Mouse (Mus musculus) lung, postnatal 0 days (tissue): Measurements from ENCODE around the gene Klhdc10.

Experiments
- CTCF ChIP-seq: IDR thresholded peaks from 2 replicates; pipeline ENCODE4 v1.5.1; 2016; ENCODE audit warnings: antibody characterized with exemption, mild to moderate bottlenecking
- EP300 ChIP-seq: IDR thresholded peaks from 2 replicates; pipeline ENCODE4 v1.6.1; 2016; ENCODE audit warnings: antibody characterized with exemption, mild to moderate bottlenecking, control low read depth

DNA sequence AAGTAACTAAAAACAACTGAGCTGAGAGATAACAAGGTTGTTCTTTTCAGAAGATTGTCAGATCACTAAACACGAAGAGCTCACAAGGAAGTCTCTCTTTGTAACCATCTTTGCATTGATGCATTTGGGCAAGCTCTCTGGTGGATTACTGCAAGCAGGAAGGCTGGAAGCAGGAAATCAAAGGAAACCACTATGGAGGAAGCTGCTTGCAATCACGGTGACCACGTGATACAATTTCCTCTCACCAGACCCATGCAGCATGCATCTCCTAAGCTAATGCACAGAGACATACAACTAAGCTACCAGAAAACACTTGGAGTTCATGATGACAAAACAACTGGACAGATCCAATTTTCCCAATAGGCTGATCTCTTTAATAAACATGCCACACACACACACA, 97.4 kb downstream of the Klhdc10 start:
- TF ChIP-seq CTCF (no peak), EP300 (no peak)
